Comparison of ENCODE assay signal across 14 mouse cellular contexts in genomic region chr2:24335333-24335732, GRCm38 (mm10). TPM values are rescaled to one million over a fixed set of nuclear protein-coding genes. Genes with fewer than 3 reads are reported as not detected.
A peak's percentile ranks its signal among the peaks of the same experiment; 100 is the strongest.
DNase-seq lines count a peak whose midpoint lies in the region; ATAC-seq and TF ChIP-seq lines count a peak whose summit lies in the region.
"Had no signal": no experiment of that assay in that cellular context is flagged by ENCODE, and none has a peak within 500 bp of the region (broad histone marks: within the 10 kb centered on the region; RNA-seq: fewer than 3 reads in every experiment).

No protein-coding gene starts in this region.

- no peak overlapping the region for H3K27ac ChIP-seq in kidney, embryonic 14.5 days (ENCODE audit: low read depth, low read length)
- H3K27ac ChIP-seq in intestine, postnatal 0 days (ENCODE audit: low read depth, low read length): no peak overlapping the region; the same call in 1 of the 2 replicates
- H3K27ac ChIP-seq in small intestine, adult 2 months (ENCODE audit: insufficient read depth, low read depth, low read length): peak overlapping the region; percentile 46
- H3K27ac ChIP-seq in hindbrain, embryonic 12.5 days: no peak overlapping the region

- no peak for ATAC-seq in kidney, embryonic 14.5 days (ENCODE audit: low FRiP score, low TSS enrichment)
- peak; percentile 71 for ATAC-seq in intestine, postnatal 0 days
- ATAC-seq in hindbrain, embryonic 12.5 days (ENCODE audit: low FRiP score): no peak
- ATAC-seq: midbrain, embryonic 16.5 days had no signal

- H3K9ac ChIP-seq in kidney, embryonic 14.5 days (ENCODE audit: low read depth, low read length): no peak overlapping the region
- H3K9ac ChIP-seq in intestine, postnatal 0 days (ENCODE audit: low read depth, low read length): no peak overlapping the region
- H3K9ac ChIP-seq in hindbrain, embryonic 12.5 days: no peak overlapping the region

- no peak overlapping the region for H3K4me2 ChIP-seq in kidney, embryonic 14.5 days (replicated peaks; ENCODE audit: low read depth, low read length)
- no peak overlapping the region for H3K4me2 ChIP-seq in intestine, postnatal 0 days (replicated peaks; ENCODE audit: low read depth)
- no peak overlapping the region for H3K4me2 ChIP-seq in hindbrain, embryonic 12.5 days (replicated peaks)

- no peaks in the 10 kb centered on the region for H3K27me3 ChIP-seq in kidney, embryonic 14.5 days (ENCODE audit: control insufficient read depth, insufficient read depth, low read length)
- H3K27me3 ChIP-seq in intestine, postnatal 0 days (replicated peaks; ENCODE audit: control insufficient read depth, insufficient read depth, low read length): no peaks in the 10 kb centered on the region
- no peaks in the 10 kb centered on the region for H3K27me3 ChIP-seq in small intestine, adult 2 months (ENCODE audit: control insufficient read depth, insufficient read depth, low read length)
- no peaks in the 10 kb centered on the region for H3K27me3 ChIP-seq in hindbrain, embryonic 12.5 days

- no peaks in the 10 kb centered on the region for H3K36me3 ChIP-seq in kidney, embryonic 14.5 days (ENCODE audit: control insufficient read depth, insufficient read depth, low read length)
- H3K36me3 ChIP-seq in intestine, postnatal 0 days (ENCODE audit: control insufficient read depth, insufficient read depth): no peaks in the 10 kb centered on the region
- H3K36me3 ChIP-seq in small intestine, adult 2 months (ENCODE audit: control insufficient read depth, insufficient read depth, low read length): no peaks in the 10 kb centered on the region
- no peaks in the 10 kb centered on the region for H3K36me3 ChIP-seq in hindbrain, embryonic 12.5 days

- no peak for TF ChIP-seq POLR2A in small intestine, adult 2 months (IDR thresholded peaks at IDR 0.05; ENCODE audit: low read depth, low read length)

- no peaks in the 10 kb centered on the region for H3K4me1 ChIP-seq in kidney, embryonic 14.5 days (ENCODE audit: control insufficient read depth, insufficient read depth, low read length)
- 0 out of 2 replicates have a peak, but pooled peaks cover 4% of the 10 kb centered on the region for H3K4me1 ChIP-seq in intestine, postnatal 0 days (replicated peaks; ENCODE audit: control insufficient read depth, insufficient read depth, low read length)
- peaks cover 14% of the 10 kb centered on the region; the same call in 1 of the 2 replicates for H3K4me1 ChIP-seq in small intestine, adult 2 months (ENCODE audit: control insufficient read depth, insufficient read depth, insufficient read length, low read length)
- no peaks in the 10 kb centered on the region for H3K4me1 ChIP-seq in hindbrain, embryonic 12.5 days

- peak; percentile 19 to 25 for DNase-seq in kidney, postnatal 36 days
- DNase-seq in adrenal gland, postnatal 10 days: peak; percentile 48
- no peak for DNase-seq in retina, embryonic 14.5 days (ENCODE audit: low spot score)
- no peak for DNase-seq in urinary bladder, postnatal 14 days (ENCODE audit: low spot score)
- DNase-seq: cerebellum, postnatal 25 days; lung, adult 2 months had no signal

- TF ChIP-seq CTCF in intestine, postnatal 0 days (IDR thresholded peaks at IDR 0.05; ENCODE audit: low read depth): no peak
- TF ChIP-seq CTCF in small intestine, adult 2 months (IDR thresholded peaks at IDR 0.05; ENCODE audit: extremely low read depth, insufficient read length, insufficient replicate concordance, low read depth, low read length): no peak

- no peak overlapping the region for H3K4me3 ChIP-seq in kidney, embryonic 14.5 days (ENCODE audit: low read length)
- H3K4me3 ChIP-seq in intestine, postnatal 0 days (ENCODE audit: low read depth, low read length): no peak overlapping the region
- H3K4me3 ChIP-seq in small intestine, adult 2 months (ENCODE audit: low read depth, low read length): no peak overlapping the region
- H3K4me3 ChIP-seq in hindbrain, embryonic 12.5 days: no peak overlapping the region

- H3K9me3 ChIP-seq in kidney, embryonic 14.5 days (ENCODE audit: control insufficient read depth, low read length): no peaks in the 10 kb centered on the region
- H3K9me3 ChIP-seq in intestine, postnatal 0 days (ENCODE audit: control insufficient read depth): no peaks in the 10 kb centered on the region
- no peaks in the 10 kb centered on the region for H3K9me3 ChIP-seq in hindbrain, embryonic 12.5 days (replicated peaks)

- WGBS in kidney, embryonic 14.5 days: 24% methylated on average over 3 of the region's 3 CpGs
- 20% methylated on average over 3 of the region's 3 CpGs for WGBS in intestine, postnatal 0 days
- 14% methylated on average over 3 of the region's 3 CpGs for WGBS in small intestine, adult 2 months
- WGBS in hindbrain, embryonic 12.5 days: 53% methylated on average over 3 of the region's 3 CpGs

RNA-seq across cellular contexts. Expression of gene Il1rn, which starts 1.3 kb away (rescaled TPM):
- 0.60 and 1.5 TPM in 2 replicates for polyA plus RNA-seq in kidney, embryonic 14.5 days (2014; fragmentation: Nextera tagmentation; extraction: Ambion mirVana)
- 1 to 10 TPM; 2.0 to 6.2 TPM for total RNA-seq in adrenal gland, postnatal 10 days (2021)
- polyA plus RNA-seq in intestine, postnatal 0 days (2015; fragmentation: Nextera tagmentation; extraction: Ambion mirVana): 0.23 and 0.51 TPM in 2 replicates
- polyA plus RNA-seq in small intestine, adult 2 months (2012; rRNA removed): 2.4 and 2.8 TPM in 2 replicates
- 0.31 TPM in 1 of 2 replicates, not detected in the other for polyA plus RNA-seq in hindbrain, embryonic 12.5 days (2016; fragmentation: Nextera tagmentation; extraction: Ambion mirVana)
- total RNA-seq: gastrocnemius, adult 8-10 months; layer of hippocampus, postnatal 10 days had no signal
- polyA plus RNA-seq: midbrain, embryonic 16.5 days had no signal

RNA-seq across cellular contexts. Expression of gene Psd4, which starts 32.0 kb away (rescaled TPM):
- polyA plus RNA-seq in kidney, embryonic 14.5 days (2014; fragmentation: Nextera tagmentation; extraction: Ambion mirVana): 1.1 and 4.6 TPM in 2 replicates
- 1 to 10 TPM; 4.2 to 6.7 TPM for total RNA-seq in adrenal gland, postnatal 10 days (2021)
- 5.2 and 5.4 TPM in 2 replicates for polyA plus RNA-seq in intestine, postnatal 0 days (2015; fragmentation: Nextera tagmentation; extraction: Ambion mirVana)
- 10.6 and 14.0 TPM in 2 replicates for polyA plus RNA-seq in small intestine, adult 2 months (2012; rRNA removed)
- polyA plus RNA-seq in hindbrain, embryonic 12.5 days (2016; fragmentation: Nextera tagmentation; extraction: Ambion mirVana): 1.7 and 2.0 TPM in 2 replicates

RNA-seq across cellular contexts. Expression of gene Il1f10, which starts 44.3 kb away (rescaled TPM):
- polyA plus RNA-seq in kidney, embryonic 14.5 days (2014; fragmentation: Nextera tagmentation; extraction: Ambion mirVana): not detected in 2 replicates
- not detected for total RNA-seq in adrenal gland, postnatal 10 days (2021)
- not detected in 2 replicates for polyA plus RNA-seq in intestine, postnatal 0 days (2015; fragmentation: Nextera tagmentation; extraction: Ambion mirVana)
- not detected in 2 replicates for polyA plus RNA-seq in small intestine, adult 2 months (2012; rRNA removed)
- not detected in 2 replicates for polyA plus RNA-seq in hindbrain, embryonic 12.5 days (2016; fragmentation: Nextera tagmentation; extraction: Ambion mirVana)
- total RNA-seq: gastrocnemius, adult 8-10 months; heart, postnatal 10 days; layer of hippocampus, postnatal 10 days had no signal
- polyA plus RNA-seq: lung, adult 2 months; midbrain, embryonic 16.5 days had no signal

RNA-seq across cellular contexts. Expression of gene Il1f5, which starts 58.6 kb away (rescaled TPM):
- not detected in 2 replicates for polyA plus RNA-seq in kidney, embryonic 14.5 days (2014; fragmentation: Nextera tagmentation; extraction: Ambion mirVana)
- not detected for total RNA-seq in adrenal gland, postnatal 10 days (2021)
- not detected in 2 replicates for polyA plus RNA-seq in intestine, postnatal 0 days (2015; fragmentation: Nextera tagmentation; extraction: Ambion mirVana)
- polyA plus RNA-seq in small intestine, adult 2 months (2012; rRNA removed): not detected in 2 replicates
- polyA plus RNA-seq in hindbrain, embryonic 12.5 days (2016; fragmentation: Nextera tagmentation; extraction: Ambion mirVana): 0.18 TPM in 1 of 2 replicates, not detected in the other
- total RNA-seq: gastrocnemius, adult 8-10 months; heart, postnatal 10 days; layer of hippocampus, postnatal 10 days had no signal
- polyA plus RNA-seq: midbrain, embryonic 16.5 days had no signal

Comparison
In these comparisons a context has a peak if more than half of its experiments do, and no peak if none do; other contexts are left out.
1. DNase-seq: peak in kidney, postnatal 36 days (2 of 2) and adrenal gland, postnatal 10 days (single experiment); none in retina, embryonic 14.5 days (single experiment) and urinary bladder, postnatal 14 days (single experiment).